Mouse (Mus musculus): ENCODE results near the gene Glyctk. TPM values are rescaled to one million over a fixed set of nuclear protein-coding genes. Genes with fewer than 3 reads are reported as not detected.
A peak's percentile ranks its signal among the peaks of the same experiment; 100 is the strongest.
"Not testable (repeated sequence)": the region's sequence is repeated elsewhere in the genome, so short reads cannot be mapped to it uniquely, and the experiment has no call there.

The Glyctk gene
- polyA plus RNA-seq, 1 experiment from 2014 or later, result 3.1 TPM

- Histone ChIP-seq H3K27ac (no peak overlapping the region), H3K9ac (0 out of 2 replicates have a peak overlapping the region, but pooled peaks have one; percentile 29), H3K9me3 (no peaks in the 10 kb centered on the region), H3K4me3 (replicated peaks) (peak overlapping the region; percentile 22), H3K4me1 (peaks cover 16% of the 10 kb centered on the region), H3K36me3 (peaks cover 9% of the 10 kb centered on the region; the same call in 1 of the 2 replicates), H3K27me3 (replicated peaks) (no peaks in the 10 kb centered on the region), H3K4me2 (peak overlapping the region; percentile 61)
- 55% methylated on average over 2 of the region's 2 CpGs for WGBS
- ATAC-seq (ENCODE audit: insufficient read depth, low FRiP score, low read depth), result no peak
These were observed 15.4 kb upstream of the Glyctk start for GRCm38 (mm10) chr9:106173363-106173762.

DNA sequence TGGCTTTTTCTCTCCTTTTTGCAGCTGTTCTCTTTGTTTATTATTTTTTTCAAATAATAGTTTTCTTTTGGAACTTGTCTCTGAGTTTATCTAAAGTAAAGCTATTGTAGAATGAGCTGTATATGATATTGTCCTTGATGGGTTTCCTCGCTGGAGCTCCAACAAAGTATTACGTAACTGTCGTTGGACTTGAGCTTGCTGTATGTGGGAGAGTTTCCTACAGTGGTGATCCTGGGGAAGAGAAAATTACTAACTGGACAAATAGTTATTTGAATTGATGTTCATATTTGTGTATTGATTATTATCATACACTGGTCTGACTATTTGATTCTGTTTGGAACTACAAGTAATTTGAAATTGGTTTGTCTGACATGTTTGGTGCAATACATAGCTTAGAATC is 14.6 kb upstream of the Glyctk start:
- Histone ChIP-seq H3K4me1 (peaks cover 16% of the 10 kb centered on the region), H3K36me3 (peaks cover 5% of the 10 kb centered on the region; the same call in 1 of the 2 replicates), H3K9ac (peak overlapping the region; percentile 72; the same call in 1 of the 2 replicates), H3K4me2 (peak overlapping the region; percentile 61), H3K4me3 (replicated peaks) (peak overlapping the region; percentile 92), H3K9me3 (no peaks in the 10 kb centered on the region), H3K27ac (no peak overlapping the region), H3K27me3 (replicated peaks) (no peaks in the 10 kb centered on the region)
- ATAC-seq (ENCODE audit: insufficient read depth, low FRiP score, low read depth), result no peak
- 3% methylated on average over 3 of the region's 3 CpGs for WGBS

DNA sequence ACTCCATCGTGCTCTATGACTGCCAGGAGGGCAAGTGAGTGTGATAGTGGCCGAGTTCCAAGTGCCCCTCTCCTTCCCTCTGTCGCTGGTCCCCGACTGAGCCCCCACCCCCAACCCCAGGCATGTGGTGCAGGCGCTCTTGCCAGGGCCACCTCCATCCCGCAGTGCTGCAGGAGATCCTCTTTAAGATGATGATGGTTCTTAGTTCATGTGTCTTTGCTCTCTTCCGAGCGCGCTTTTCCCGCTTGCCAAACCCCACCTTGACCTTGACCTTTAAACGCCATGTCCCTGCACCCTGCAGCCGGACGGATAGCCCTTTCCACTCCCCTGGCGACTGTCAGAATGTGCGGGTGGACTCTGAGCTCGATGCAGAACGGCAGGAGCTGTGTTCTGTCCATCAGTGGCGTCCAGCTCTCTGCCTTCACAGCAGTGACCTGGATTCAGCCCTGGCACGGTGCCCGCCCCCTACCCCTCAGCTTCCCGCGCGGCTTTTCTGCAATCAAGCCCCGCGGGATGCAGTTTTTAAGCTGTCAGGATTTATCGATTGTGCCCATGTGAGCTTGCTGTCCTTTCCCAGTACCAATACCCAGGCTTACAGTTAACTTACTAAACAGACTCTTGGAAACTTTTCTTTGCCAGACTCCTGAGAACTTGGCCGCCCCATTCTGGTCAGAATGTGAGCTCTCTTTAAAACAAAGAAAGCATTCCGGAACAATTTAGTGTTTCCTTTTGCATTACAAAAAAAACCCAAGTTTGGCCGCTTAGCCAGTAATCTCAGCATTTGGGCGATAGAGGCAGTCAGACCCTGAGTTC is 13.6 kb upstream of the Glyctk start:
- peaks cover 3% of the 10 kb centered on the region; the same call in 1 of the 2 replicates for H3K36me3 ChIP-seq
- under 1% methylated on average over 30 of the region's 30 CpGs for WGBS
- H3K4me1 ChIP-seq, result peaks cover 16% of the 10 kb centered on the region

DNA sequence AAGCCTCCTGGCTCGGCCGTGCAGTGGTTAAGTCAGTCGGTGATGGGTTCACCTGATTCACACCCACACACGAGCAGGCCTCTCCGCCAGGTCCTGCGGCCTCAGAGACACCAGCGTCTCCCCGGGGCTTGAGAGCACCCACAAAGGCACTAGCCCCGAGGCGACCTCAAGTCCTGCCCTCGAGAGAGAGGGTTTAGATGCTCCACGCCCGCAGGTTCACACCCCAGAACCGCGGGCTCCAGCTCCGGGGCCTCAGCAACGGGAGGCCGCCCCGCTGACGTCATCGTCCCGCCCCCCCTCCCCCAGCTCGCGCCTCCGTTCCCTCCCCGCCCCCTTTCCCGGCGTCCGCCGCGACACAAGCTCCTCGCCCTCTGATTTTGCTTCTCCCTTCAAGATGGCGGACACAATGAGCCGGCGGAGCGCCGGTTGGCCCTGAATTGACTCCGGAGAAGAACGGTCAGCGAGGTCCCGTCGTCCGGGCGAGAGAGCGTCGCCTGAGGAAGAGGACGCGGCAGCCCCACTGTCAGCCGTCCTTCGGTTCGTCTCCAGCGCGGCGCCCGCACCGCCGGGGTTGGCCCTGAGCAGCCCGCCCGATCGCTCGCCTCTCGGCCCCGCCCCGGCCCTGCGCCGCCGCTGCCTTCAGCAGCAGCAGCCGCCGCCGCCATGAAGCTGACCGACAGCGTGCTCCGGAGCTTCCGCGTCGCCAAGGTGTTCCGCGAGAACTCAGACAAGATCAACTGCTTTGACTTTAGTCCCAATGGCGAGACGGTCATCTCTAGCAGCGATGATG is 12.8 kb upstream of the Glyctk start, which contains the start of gene Wdr82:
Gene Wdr82, plus strand, starts transcription at position 373 of the 790 bp plus-strand sequence.
- H3K27me3 ChIP-seq (replicated peaks), result no peaks in the 10 kb centered on the region
- H3K27ac ChIP-seq, result peak within 1 kb of the TSS; percentile 97
- ATAC-seq (ENCODE audit: insufficient read depth, low FRiP score, low read depth), result peak; percentile 94
- peak within 1 kb of the TSS; percentile 72 for H3K9ac ChIP-seq
- no peaks in the 10 kb centered on the region for H3K36me3 ChIP-seq
- H3K9me3 ChIP-seq, result no peaks in the 10 kb centered on the region
- WGBS, result under 1% methylated on average over 78 of the region's 81 CpGs
- H3K4me2 ChIP-seq, result peak within 1 kb of the TSS; percentile 94
- H3K4me1 ChIP-seq, result peaks cover 16% of the 10 kb centered on the region
- H3K4me3 ChIP-seq (replicated peaks), result peak within 1 kb of the TSS; percentile 92

More for the DNA sequence above, 13.6 kb upstream of the Glyctk start:
- H3K9me3 ChIP-seq, result no peaks in the 10 kb centered on the region
- peak; percentile 25 for ATAC-seq (ENCODE audit: insufficient read depth, low FRiP score, low read depth)
- peak overlapping the region; percentile 72 for H3K9ac ChIP-seq
- H3K27me3 ChIP-seq (replicated peaks), result no peaks in the 10 kb centered on the region
- peak overlapping the region; percentile 61 for H3K4me2 ChIP-seq
- H3K4me3 ChIP-seq (replicated peaks), result peak overlapping the region; percentile 92
- peak overlapping the region; percentile 97 for H3K27ac ChIP-seq

GRCm38 (mm10) chr9:106169917-106170316 is 12.0 kb upstream of the Glyctk start:
- H3K36me3 ChIP-seq, result no peaks in the 10 kb centered on the region
- 31% methylated on average over 6 of the region's 6 CpGs for WGBS
- ATAC-seq (ENCODE audit: insufficient read depth, low FRiP score, low read depth), result no peak
- H3K27ac ChIP-seq, result peak overlapping the region; percentile 97; the same call in 1 of the 2 replicates
- no peaks in the 10 kb centered on the region for H3K9me3 ChIP-seq
- peak overlapping the region; percentile 92 for H3K4me3 ChIP-seq (replicated peaks)
- no peak overlapping the region for H3K9ac ChIP-seq
- peaks cover 16% of the 10 kb centered on the region for H3K4me1 ChIP-seq
- H3K27me3 ChIP-seq (replicated peaks), result no peaks in the 10 kb centered on the region
- peak overlapping the region; percentile 94 for H3K4me2 ChIP-seq

- not testable (repeated sequence) for H3K27me3 ChIP-seq (replicated peaks); H3K4me2 ChIP-seq; H3K9me3 ChIP-seq; H3K27ac ChIP-seq; H3K4me3 ChIP-seq (replicated peaks); ATAC-seq (ENCODE audit: insufficient read depth, low FRiP score, low read depth); H3K9ac ChIP-seq; H3K36me3 ChIP-seq
- peaks cover 14% of the 10 kb centered on the region for H3K4me1 ChIP-seq
- WGBS, result 89% methylated on average over 1 of the region's 1 CpGs
These were observed 11.1 kb upstream of the Glyctk start for GRCm38 (mm10) chr9:106169006-106169405.

- Histone ChIP-seq H3K4me3 (replicated peaks) (no peak overlapping the region), H3K27me3 (replicated peaks) (no peaks in the 10 kb centered on the region), H3K27ac (no peak overlapping the region), H3K9me3 (no peaks in the 10 kb centered on the region), H3K9ac (no peak overlapping the region), H3K4me2 (no peak overlapping the region), H3K36me3 (no peaks in the 10 kb centered on the region), H3K4me1 (0 out of 2 replicates have a peak, but pooled peaks cover 3% of the 10 kb centered on the region)
- 54% methylated on average over 1 of the region's 1 CpGs for WGBS
- no peak for ATAC-seq (ENCODE audit: insufficient read depth, low FRiP score, low read depth)
These were observed 9.8 kb upstream of the Glyctk start for GRCm38 (mm10) chr9:106167703-106168102.

GRCm38 (mm10) chr9:106167241-106167640 is 9.3 kb upstream of the Glyctk start:
- WGBS, result 64% methylated on average over 3 of the region's 3 CpGs
- ATAC-seq (ENCODE audit: insufficient read depth, low FRiP score, low read depth), result no peak
- 0 out of 2 replicates have a peak, but pooled peaks cover 3% of the 10 kb centered on the region for H3K4me1 ChIP-seq
- no peak overlapping the region for H3K9ac ChIP-seq
- H3K4me2 ChIP-seq, result no peak overlapping the region
- H3K27me3 ChIP-seq (replicated peaks), result no peaks in the 10 kb centered on the region
- no peaks in the 10 kb centered on the region for H3K9me3 ChIP-seq
- no peaks in the 10 kb centered on the region for H3K36me3 ChIP-seq
- H3K27ac ChIP-seq, result no peak overlapping the region
- no peak overlapping the region for H3K4me3 ChIP-seq (replicated peaks)

- H3K9ac ChIP-seq, result no peak overlapping the region
- no peak overlapping the region for H3K4me3 ChIP-seq (replicated peaks)
- ATAC-seq (ENCODE audit: insufficient read depth, low FRiP score, low read depth), result no peak
- H3K27ac ChIP-seq, result no peak overlapping the region
- 0 out of 2 replicates have a peak, but pooled peaks cover 3% of the 10 kb centered on the region for H3K4me1 ChIP-seq
- no peaks in the 10 kb centered on the region for H3K36me3 ChIP-seq
- H3K4me2 ChIP-seq, result no peak overlapping the region
- no peaks in the 10 kb centered on the region for H3K27me3 ChIP-seq (replicated peaks)
- H3K9me3 ChIP-seq, result no peaks in the 10 kb centered on the region
- WGBS, result 65% methylated on average over 2 of the region's 2 CpGs
These were observed 8.8 kb upstream of the Glyctk start for GRCm38 (mm10) chr9:106166709-106167108.

- Histone ChIP-seq H3K9me3 (no peaks in the 10 kb centered on the region), H3K4me1 (no peaks in the 10 kb centered on the region), H3K9ac (no peak overlapping the region), H3K4me3 (replicated peaks) (peak overlapping the region; percentile 65), H3K36me3 (no peaks in the 10 kb centered on the region), H3K27me3 (replicated peaks) (no peaks in the 10 kb centered on the region), H3K27ac (peak overlapping the region; percentile 94; the same call in 1 of the 2 replicates), H3K4me2 (peak overlapping the region; percentile 63)
- ATAC-seq (ENCODE audit: insufficient read depth, low FRiP score, low read depth), result no peak
- WGBS, result 43% methylated on average over 5 of the region's 5 CpGs
These were observed 2.5 kb upstream of the Glyctk start for GRCm38 (mm10) chr9:106160426-106160825.

GRCm38 (mm10) chr9:106159784-106160301 is 1.9 kb upstream of the Glyctk start:
- no peaks in the 10 kb centered on the region for H3K4me1 ChIP-seq
- no peaks in the 10 kb centered on the region for H3K27me3 ChIP-seq (replicated peaks)
- H3K9ac ChIP-seq, result peak overlapping the region; percentile 37; the same call in 1 of the 2 replicates
- ATAC-seq (ENCODE audit: insufficient read depth, low FRiP score, low read depth), result peak; percentile 79; the same call in 1 of the 2 replicates
- peak overlapping the region; percentile 94 for H3K27ac ChIP-seq
- H3K9me3 ChIP-seq, result no peaks in the 10 kb centered on the region
- 1% methylated on average over 24 of the region's 24 CpGs for WGBS
- no peaks in the 10 kb centered on the region for H3K36me3 ChIP-seq
- peak overlapping the region; percentile 65 for H3K4me3 ChIP-seq (replicated peaks)
- peak overlapping the region; percentile 63 for H3K4me2 ChIP-seq

All from stomach, embryonic 15.5 days (tissue).